Mouse (Mus musculus) small intestine, adult 2 months (tissue): ENCODE measurements around the gene Mturn. TPM values are rescaled to one million over a fixed set of nuclear protein-coding genes. Genes with fewer than 3 reads are reported as not detected.
A peak's percentile ranks its signal among the peaks of the same experiment; 100 is the strongest.

Source experiments
- H3K27ac ChIP-seq: fragments of 200-500 bp; 2 replicates; pipeline ENCODE4 v1.5.1; 2012; ENCODE audit warnings: low read depth, low read length, control low read depth, inconsistent platforms; ENCODE audit not compliant: insufficient read depth
- H3K27me3 ChIP-seq: fragments of 200-500 bp; 2 replicates; pipeline ENCODE4 v1.6.1; 2012; ENCODE audit warnings: mild to moderate bottlenecking, moderate library complexity, low read length, inconsistent platforms; ENCODE audit not compliant: control insufficient read depth, insufficient read depth
- H3K36me3 ChIP-seq: fragments of 200-500 bp; 2 replicates; pipeline ENCODE4 v1.6.1; 2012; ENCODE audit warnings: mild to moderate bottlenecking, low read length, control low read depth, inconsistent platforms; ENCODE audit not compliant: control insufficient read depth, insufficient read depth
- H3K4me1 ChIP-seq: fragments of 200-500 bp; 2 replicates; pipeline ENCODE4 v1.6.1; 2012; ENCODE audit warnings: low read length, inconsistent platforms, mixed read lengths; ENCODE audit not compliant: control insufficient read depth, insufficient read depth, insufficient read length
- H3K4me3 ChIP-seq: fragments of 200-500 bp; 2 replicates; pipeline ENCODE4 v1.5.1; 2012; ENCODE audit warnings: low read depth, mild to moderate bottlenecking, control low read depth, inconsistent platforms, low read length, moderate library complexity
- CTCF ChIP-seq: fragments of 200-500 bp; IDR thresholded peaks from 2 replicates; pipeline ENCODE4 v1.5.1; 2012; ENCODE audit warnings: low read depth, mild to moderate bottlenecking, control low read depth, inconsistent platforms, low read length, moderate library complexity, mixed read lengths; ENCODE audit not compliant: insufficient replicate concordance, insufficient read length; ENCODE audit errors: extremely low read depth
- POLR2A ChIP-seq: fragments of 200-500 bp; IDR thresholded peaks from 2 replicates; pipeline ENCODE4 v1.6.1; 2012; ENCODE audit warnings: low read depth, mild to moderate bottlenecking, control low read depth, inconsistent platforms, low read length, moderate library complexity
- WGBS: fragments of 180-500 bp; shearing (Covaris S2); methylation state at CpG from one replicate; pipeline ENCODE4 v1.1.7; 2018; 5-methylcytosine and 5-hydroxymethylcytosine counted together
- polyA plus RNA-seq: library from polyadenylated mRNA; depleted of rRNA; stranded (reverse); fragments of >200 nt; gene quantifications from 2 replicates; pipeline ENCODE4 v1.2.3, GENCODE M21; 2012

Mturn gene
- polyA plus RNA-seq, 1 experiment: 3.8 TPM

- Histone ChIP-seq H3K4me3 (no peak overlapping the region), H3K36me3 (no peaks in the 10 kb centered on the region), H3K27me3 (peaks cover 4% of the 10 kb centered on the region; the same call in 1 of the 2 replicates), H3K27ac (no peak overlapping the region), H3K4me1 (no peaks in the 10 kb centered on the region)
- 60% methylated on average over 5 of the region's 5 CpGs for WGBS
- TF ChIP-seq POLR2A (no peak), CTCF (no peak)
Measured at GRCm38 (mm10) chr6:54672901-54673300, 8.5 kb upstream of the Mturn start.

GRCm38 (mm10) chr6:54679686-54680085 lies 1.7 kb upstream of the Mturn start:
- no peaks in the 10 kb centered on the region for H3K36me3 ChIP-seq
- WGBS: 83% methylated on average over 5 of the region's 5 CpGs
- H3K4me1 ChIP-seq: peaks cover 9% of the 10 kb centered on the region
- no peaks in the 10 kb centered on the region for H3K27me3 ChIP-seq
- H3K4me3 ChIP-seq: no peak overlapping the region
- H3K27ac ChIP-seq: no peak overlapping the region
- no peak for TF ChIP-seq CTCF
- no peak for TF ChIP-seq POLR2A

GRCm38 (mm10) chr6:54681746-54682428 lies 463 bp downstream of the Mturn start:
- H3K27me3 ChIP-seq: no peaks in the 10 kb centered on the region
- no peaks in the 10 kb centered on the region for H3K36me3 ChIP-seq
- H3K4me3 ChIP-seq: peak overlapping the region; percentile 88
- TF ChIP-seq POLR2A (peak; percentile 34; the same call in 1 of the 2 replicates), CTCF (no peak)
- H3K27ac ChIP-seq: peak overlapping the region; percentile 40
- WGBS: under 1% methylated on average over 61 of the region's 61 CpGs
- H3K4me1 ChIP-seq: peaks cover 11% of the 10 kb centered on the region

GRCm38 (mm10) chr6:54684085-54684484 lies 2.7 kb downstream of the Mturn start:
- no peak for TF ChIP-seq POLR2A
- no peak for TF ChIP-seq CTCF

GRCm38 (mm10) chr6:54685103-54685502 lies 3.7 kb downstream of the Mturn start:
- no peaks in the 10 kb centered on the region for H3K27me3 ChIP-seq
- H3K27ac ChIP-seq: no peak overlapping the region
- H3K4me1 ChIP-seq: peaks cover 11% of the 10 kb centered on the region
- 80% methylated on average over 5 of the region's 5 CpGs for WGBS
- no peak overlapping the region for H3K4me3 ChIP-seq
- no peak for TF ChIP-seq CTCF
- TF ChIP-seq POLR2A: no peak
- no peaks in the 10 kb centered on the region for H3K36me3 ChIP-seq

More at GRCm38 (mm10) chr6:54684085-54684484, 2.7 kb downstream of the Mturn start:
- WGBS: 72% methylated on average over 4 of the region's 4 CpGs
- peaks cover 11% of the 10 kb centered on the region for H3K4me1 ChIP-seq
- no peak overlapping the region for H3K27ac ChIP-seq
- H3K36me3 ChIP-seq: no peaks in the 10 kb centered on the region
- no peaks in the 10 kb centered on the region for H3K27me3 ChIP-seq
- no peak overlapping the region for H3K4me3 ChIP-seq

GRCm38 (mm10) chr6:54685716-54686395 lies 4.4 kb downstream of the Mturn start:
- Histone ChIP-seq H3K4me1 (peaks cover 10% of the 10 kb centered on the region), H3K4me3 (no peak overlapping the region), H3K27me3 (no peaks in the 10 kb centered on the region), H3K27ac (no peak overlapping the region), H3K36me3 (no peaks in the 10 kb centered on the region)
- TF ChIP-seq POLR2A (no peak), CTCF (no peak)
- 45% methylated on average over 14 of the region's 14 CpGs for WGBS

GRCm38 (mm10) chr6:54686946-54687737 lies 5.7 kb downstream of the Mturn start:
- no peak overlapping the region for H3K27ac ChIP-seq
- H3K27me3 ChIP-seq: no peaks in the 10 kb centered on the region
- H3K36me3 ChIP-seq: no peaks in the 10 kb centered on the region
- H3K4me3 ChIP-seq: no peak overlapping the region
- 90% methylated on average over 21 of the region's 21 CpGs for WGBS
- H3K4me1 ChIP-seq: peaks cover 5% of the 10 kb centered on the region
- no peak for TF ChIP-seq CTCF
- TF ChIP-seq POLR2A: no peak
